Mouse (Mus musculus) monocyte, adult 59 days (primary cell): ENCODE results near the gene Gimap7. TPM values are rescaled to one million over a fixed set of nuclear protein-coding genes. Genes with fewer than 3 reads are reported as not detected.

Experiments used
- total RNA-seq, 2 experiments: library from RNA; stranded (reverse); gene quantifications; one replicate each; pipeline ENCODE4 v1.2.4; 2023

Gene Gimap7
- not detected for total RNA-seq

GRCm38 (mm10) chr6:48718455-48718854 lies at the start of gene Gimap7, which contains the start of gene Gm28053:
Gene Gimap7, plus strand, starts transcription at chr6:48718621.
Gene Gm28053, plus strand, starts transcription at chr6:48718607.

GRCm38 (mm10) chr6:48675931-48676859 lies 42.2 kb upstream of the Gimap7 start, which contains the start of gene Gimap9:
Gene Gimap9, plus strand, starts transcription at chr6:48676129.

GRCm38 (mm10) chr6:48684319-48684718 lies 34.1 kb upstream of the Gimap7 start, which contains the start of gene Gimap4:
Gene Gimap4, plus strand, starts transcription at chr6:48684549.

GRCm38 (mm10) chr6:48738961-48739779 lies 20.7 kb downstream of the Gimap7 start, which contains the start of gene Gimap1:
Gene Gimap1, plus strand, starts transcription at chr6:48739054.

GRCm38 (mm10) chr6:48745959-48746889 lies 27.8 kb downstream of the Gimap7 start, which contains the start of gene Gimap5:
Gene Gimap5, plus strand, starts transcription at chr6:48746197.

GRCm38 (mm10) chr6:48770696-48771095 lies 52.3 kb downstream of the Gimap7 start, which contains the start of gene Gimap3:
Gene Gimap3, minus strand, starts transcription at chr6:48770851.

Other genes with a start within 250 kb of the Gimap7 start
- gene Atp6v0e2, start 181.0 kb upstream of the Gimap7 start, total RNA-seq, result 1 to 10 TPM; 1.4 to 2.6 TPM
- gene Lrrc61, start 163.8 kb upstream of the Gimap7 start, total RNA-seq, result 10 to 100 TPM; 53.5 to 56.8 TPM
- gene Rarres2, start 145.8 kb upstream of the Gimap7 start, total RNA-seq, result 1 to 10 TPM; 1.7 to 2.6 TPM
- gene Gm45021, start 129.0 kb upstream of the Gimap7 start, total RNA-seq, result not detected
- 1 to 10 TPM; 8.3 to 9.3 TPM for gene Repin1, start 124.7 kb upstream of the Gimap7 start, total RNA-seq
- gene Gm44965, start 124.7 kb upstream of the Gimap7 start, total RNA-seq, result not detected
- gene Zfp775, start 116.6 kb upstream of the Gimap7 start, total RNA-seq, result 1 to 10 TPM; 2.7 to 3.6 TPM
- gene AI854703, start 91.9 kb upstream of the Gimap7 start, total RNA-seq, result not detected
- gene Gimap8, start 71.4 kb upstream of the Gimap7 start, total RNA-seq, result under 1 TPM; 0.39 to 0.89 TPM
- 1 to 10 TPM in 1 of 2 experiments, under 1 TPM in 1; 1.00 to 1.4 TPM for gene Gimap9, start 42.5 kb upstream of the Gimap7 start, total RNA-seq
- 1 to 10 TPM in 1 of 2 experiments, under 1 TPM in 1; 0.82 to 2.7 TPM for gene Gimap4, start 34.1 kb upstream of the Gimap7 start, total RNA-seq
- gene Gimap6, start 10.4 kb upstream of the Gimap7 start, total RNA-seq, result 1 to 10 TPM; 8.3 to 9.2 TPM
- not detected for gene Gm28053, start within 50 bp of the Gimap7 start, total RNA-seq
- gene Gimap1, start 20.4 kb downstream of the Gimap7 start, total RNA-seq, result 1 to 10 TPM; 1.1 to 1.6 TPM
- gene Gimap5, start 27.6 kb downstream of the Gimap7 start, total RNA-seq, result 1 to 10 TPM in 1 of 2 experiments, under 1 TPM in 1; 0.46 to 1.2 TPM
- gene Gimap3, start 52.2 kb downstream of the Gimap7 start, total RNA-seq, result 1 to 10 TPM in 1 of 2 experiments, under 1 TPM in 1; 1.00 to 1.8 TPM
- gene Tmem176a, start 122.3 kb downstream of the Gimap7 start, total RNA-seq, result 10 to 100 TPM; 72.6 to 75.1 TPM
- 100 to 1,000 TPM; 215 to 221 TPM for gene Tmem176b, start 122.9 kb downstream of the Gimap7 start, total RNA-seq
- not detected for gene Aoc1, start 154.3 kb downstream of the Gimap7 start, total RNA-seq
- not detected for gene 1600015I10Rik, start 211.3 kb downstream of the Gimap7 start, total RNA-seq